Mouse (Mus musculus) embryonic facial prominence, embryonic 13.5 days (tissue): ENCODE data around the gene Eml4. TPM values are rescaled to one million over a fixed set of nuclear protein-coding genes. Genes with fewer than 3 reads are reported as not detected.

Experiments used
- ATAC-seq: fragments of 200-750 bp; cut with Nextera tagmentation; 2 replicates; pipeline ENCODE4 v1.8.0; 2017; ENCODE audit warnings: low read depth; ENCODE audit not compliant: insufficient number of reproducible peaks, insufficient read depth, low FRiP score, low TSS enrichment
- H3K27ac ChIP-seq: fragments of 300-500 bp; sonication (generic); 2 replicates; pipeline ENCODE4 v1.5.1; 2015; ENCODE audit warnings: moderate library complexity, mild to moderate bottlenecking, inconsistent platforms
- H3K27me3 ChIP-seq: fragments of 300-500 bp; sonication (generic); 2 replicates; pipeline ENCODE4 v1.6.1; 2015; ENCODE audit warnings: mild to moderate bottlenecking, inconsistent platforms
- H3K36me3 ChIP-seq: fragments of 300-500 bp; sonication (generic); 2 replicates; pipeline ENCODE4 v1.6.1; 2015; ENCODE audit warnings: mild to moderate bottlenecking, inconsistent platforms
- H3K4me1 ChIP-seq: fragments of 300-500 bp; sonication (generic); 2 replicates; pipeline ENCODE4 v1.6.1; 2015; ENCODE audit warnings: inconsistent platforms
- H3K4me2 ChIP-seq: fragments of 300-500 bp; sonication (generic); 2 replicates; pipeline ENCODE4 v1.6.1; 2015; ENCODE audit warnings: moderate library complexity, mild to moderate bottlenecking, inconsistent platforms
- H3K4me3 ChIP-seq: fragments of 300-500 bp; sonication (generic); 2 replicates; pipeline ENCODE4 v1.5.1; 2015; ENCODE audit warnings: mild to moderate bottlenecking, inconsistent platforms
- H3K9ac ChIP-seq: fragments of 300-500 bp; sonication (generic); 2 replicates; pipeline ENCODE4 v1.6.1; 2015; ENCODE audit warnings: mild to moderate bottlenecking, inconsistent platforms
- H3K9me3 ChIP-seq: fragments of 300-500 bp; sonication (generic); 2 replicates; pipeline ENCODE4 v1.6.1; 2016; ENCODE audit warnings: inconsistent platforms
- WGBS: fragments of 180-500 bp; shearing (Covaris S2); methylation state at CpG from one replicate; pipeline ENCODE4 v1.1.7; 2015; ENCODE audit warnings: mixed read lengths; 5-methylcytosine and 5-hydroxymethylcytosine counted together
- polyA plus RNA-seq: library from polyadenylated mRNA; unstranded; fragments of >200 nt; fragmentation: Nextera tagmentation; extraction: Ambion mirVana; gene quantifications from 2 replicates; pipeline ENCODE4 v1.2.1, GENCODE M21; 2015

Eml4 gene
- polyA plus RNA-seq, 1 experiment from 2014 or later = 41.6 TPM

DNA sequence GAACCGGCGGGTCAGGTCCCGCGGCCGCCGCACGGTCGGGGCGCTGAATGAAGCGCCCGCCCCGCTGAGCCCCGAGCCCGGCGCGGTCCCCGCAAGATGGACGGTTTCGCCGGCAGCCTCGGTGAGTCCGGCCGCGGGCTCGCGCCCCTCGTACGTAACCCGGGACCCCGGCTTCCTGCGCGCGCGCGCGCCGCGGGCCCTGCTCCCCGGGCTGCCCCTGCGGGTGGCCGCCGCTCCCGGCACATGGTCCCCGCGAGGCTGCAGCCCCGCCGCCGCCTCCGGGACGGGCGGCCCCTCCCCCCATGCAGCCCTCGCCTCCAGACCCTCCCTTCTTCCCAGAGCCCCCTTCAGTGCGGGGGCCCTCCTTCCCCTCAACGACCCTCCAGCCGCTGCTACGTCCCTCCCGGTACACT lies 394 bp downstream of the Eml4 start:
- no peaks in the 10 kb centered on the region for H3K9me3 ChIP-seq
- H3K9ac ChIP-seq = peak overlapping the region; percentile 95
- peak; percentile 65 for ATAC-seq
- peak overlapping the region; percentile 83 for H3K4me3 ChIP-seq
- H3K4me1 ChIP-seq = peaks cover 31% of the 10 kb centered on the region
- peak overlapping the region; percentile 88 for H3K27ac ChIP-seq
- no peaks in the 10 kb centered on the region for H3K27me3 ChIP-seq
- under 1% methylated on average over 49 of the region's 57 CpGs for WGBS
- peak overlapping the region; percentile 67 for H3K4me2 ChIP-seq
- H3K36me3 ChIP-seq = no peaks in the 10 kb centered on the region

- WGBS = 4% methylated on average over 13 of the region's 13 CpGs
- H3K27me3 ChIP-seq = no peaks in the 10 kb centered on the region
- ATAC-seq = no peak
- no peaks in the 10 kb centered on the region for H3K36me3 ChIP-seq
- peak overlapping the region; percentile 67 for H3K4me2 ChIP-seq
- peak overlapping the region; percentile 95 for H3K9ac ChIP-seq
- H3K4me1 ChIP-seq = peaks cover 31% of the 10 kb centered on the region
- no peaks in the 10 kb centered on the region for H3K9me3 ChIP-seq
- peak overlapping the region; percentile 83 for H3K4me3 ChIP-seq
- H3K27ac ChIP-seq = peak overlapping the region; percentile 88
Measured at GRCm38 (mm10) chr17:83351601-83352413, 1.1 kb downstream of the Eml4 start.

DNA sequence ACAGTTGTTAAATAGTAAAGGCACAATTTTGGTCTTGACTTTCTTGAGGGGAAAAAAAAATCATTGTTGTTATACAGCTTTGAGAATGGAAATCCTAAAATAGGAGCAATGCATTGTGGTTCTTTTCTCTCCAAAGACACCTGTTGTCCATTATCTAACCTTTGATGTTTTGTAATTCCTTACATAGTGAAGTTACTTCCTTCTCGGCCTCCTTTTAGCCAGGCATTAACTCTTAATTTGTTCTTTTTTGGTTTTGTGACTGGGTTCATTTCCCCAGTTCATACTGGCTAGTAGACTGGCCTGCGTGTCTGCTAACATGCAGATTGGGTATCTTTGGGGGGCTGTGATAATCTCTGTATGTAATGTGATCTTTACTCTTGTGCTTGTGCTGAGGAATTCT lies 1.7 kb downstream of the Eml4 start:
- peak overlapping the region; percentile 67 for H3K4me2 ChIP-seq
- ATAC-seq = no peak
- peak overlapping the region; percentile 59; the same call in 1 of the 2 replicates for H3K9ac ChIP-seq
- H3K4me3 ChIP-seq = peak overlapping the region; percentile 83
- no peaks in the 10 kb centered on the region for H3K9me3 ChIP-seq
- no peaks in the 10 kb centered on the region for H3K36me3 ChIP-seq
- 2% methylated on average over 2 of the region's 2 CpGs for WGBS
- no peaks in the 10 kb centered on the region for H3K27me3 ChIP-seq
- peaks cover 31% of the 10 kb centered on the region for H3K4me1 ChIP-seq
- H3K27ac ChIP-seq = peak overlapping the region; percentile 88

DNA sequence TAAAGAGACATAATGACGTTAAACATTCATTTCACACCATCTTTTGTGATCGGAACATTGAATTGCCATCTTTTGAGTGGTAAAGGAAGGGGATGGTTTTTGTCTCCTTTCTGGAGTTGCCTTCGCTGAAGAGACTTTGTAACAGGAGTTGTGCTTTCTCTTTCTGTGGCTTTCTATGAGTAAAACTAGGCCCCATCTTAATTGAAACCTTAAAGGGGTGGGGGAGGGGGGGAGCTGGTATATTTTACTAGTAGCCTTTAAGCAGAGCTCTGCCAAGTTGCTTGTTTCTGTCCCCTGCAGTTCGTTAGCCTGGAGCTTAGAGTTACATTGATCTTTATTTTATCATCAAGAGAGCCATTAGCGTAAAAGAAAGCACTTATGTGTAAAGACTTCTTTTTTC lies 2.3 kb downstream of the Eml4 start:
- 5% methylated on average over 5 of the region's 5 CpGs for WGBS
- 0 out of 2 replicates have a peak overlapping the region, but pooled peaks have one; percentile 59 for H3K9ac ChIP-seq

GRCm38 (mm10) chr17:83353460-83353859 lies 2.7 kb downstream of the Eml4 start:
- no peak overlapping the region for H3K9ac ChIP-seq
- no peak for ATAC-seq
- H3K36me3 ChIP-seq = no peaks in the 10 kb centered on the region
- no peaks in the 10 kb centered on the region for H3K27me3 ChIP-seq
- H3K27ac ChIP-seq = no peak overlapping the region
- H3K9me3 ChIP-seq = no peaks in the 10 kb centered on the region
- H3K4me2 ChIP-seq = peak overlapping the region; percentile 67
- WGBS = 10% methylated on average over 4 of the region's 4 CpGs
- H3K4me1 ChIP-seq = peaks cover 31% of the 10 kb centered on the region
- H3K4me3 ChIP-seq = peak overlapping the region; percentile 83

More for the DNA sequence above, 2.3 kb downstream of the Eml4 start:
- H3K4me2 ChIP-seq = peak overlapping the region; percentile 67
- peaks cover 31% of the 10 kb centered on the region for H3K4me1 ChIP-seq
- H3K9me3 ChIP-seq = no peaks in the 10 kb centered on the region
- no peak for ATAC-seq
- peak overlapping the region; percentile 83 for H3K4me3 ChIP-seq
- no peaks in the 10 kb centered on the region for H3K27me3 ChIP-seq
- H3K27ac ChIP-seq = peak overlapping the region; percentile 88
- H3K36me3 ChIP-seq = no peaks in the 10 kb centered on the region

DNA sequence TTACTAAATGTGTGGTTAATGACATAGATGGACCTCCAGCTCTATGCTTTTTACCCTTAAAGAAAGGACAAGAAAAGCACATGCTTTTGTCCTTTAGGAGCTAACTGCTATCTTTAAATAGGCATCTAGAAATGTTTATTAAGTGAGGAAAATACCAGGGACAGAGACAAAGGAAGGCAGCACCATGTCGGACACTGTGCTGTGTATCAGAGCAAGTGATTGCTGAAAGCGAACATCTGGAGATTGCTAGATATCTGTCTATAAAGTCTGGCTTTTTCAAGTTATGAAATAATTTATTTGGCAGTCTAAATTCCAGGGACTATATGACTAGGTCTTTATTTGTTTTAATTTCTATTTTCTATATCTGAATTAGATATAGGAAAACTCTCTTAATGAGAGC lies 4.8 kb downstream of the Eml4 start:
- Histone ChIP-seq H3K4me2 (no peak overlapping the region), H3K36me3 (no peaks in the 10 kb centered on the region), H3K9me3 (no peaks in the 10 kb centered on the region), H3K27me3 (no peaks in the 10 kb centered on the region), H3K4me1 (peaks cover 27% of the 10 kb centered on the region), H3K4me3 (no peak overlapping the region), H3K9ac (no peak overlapping the region), H3K27ac (no peak overlapping the region)
- WGBS = 78% methylated on average over 2 of the region's 2 CpGs
- ATAC-seq = no peak

DNA sequence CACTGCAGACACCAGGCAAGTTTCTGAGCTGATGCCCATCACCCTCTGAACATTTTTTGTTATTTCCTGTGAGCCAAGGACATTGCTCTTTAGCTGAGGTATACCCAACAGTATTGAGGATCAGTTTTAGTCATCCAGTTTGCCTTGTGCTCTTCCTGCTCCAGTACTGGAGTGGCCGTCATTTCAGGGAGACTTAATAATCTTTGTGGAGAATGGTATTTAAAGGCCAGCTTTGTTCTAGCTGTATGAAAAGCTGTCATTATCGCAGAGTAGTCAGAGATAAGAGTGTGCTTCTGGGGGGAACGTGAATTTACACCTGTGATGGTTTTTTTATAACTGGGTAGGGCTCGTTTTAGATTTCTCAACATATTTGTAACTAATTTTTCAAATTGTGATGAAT lies 9.2 kb downstream of the Eml4 start:
- H3K36me3 ChIP-seq = no peaks in the 10 kb centered on the region
- 83% methylated on average over 4 of the region's 4 CpGs for WGBS
- no peak overlapping the region for H3K27ac ChIP-seq
- no peak overlapping the region for H3K4me2 ChIP-seq
- H3K9me3 ChIP-seq = no peaks in the 10 kb centered on the region
- no peak overlapping the region for H3K9ac ChIP-seq
- no peak for ATAC-seq
- no peak overlapping the region for H3K4me3 ChIP-seq
- peaks cover 26% of the 10 kb centered on the region for H3K4me1 ChIP-seq
- no peaks in the 10 kb centered on the region for H3K27me3 ChIP-seq

DNA sequence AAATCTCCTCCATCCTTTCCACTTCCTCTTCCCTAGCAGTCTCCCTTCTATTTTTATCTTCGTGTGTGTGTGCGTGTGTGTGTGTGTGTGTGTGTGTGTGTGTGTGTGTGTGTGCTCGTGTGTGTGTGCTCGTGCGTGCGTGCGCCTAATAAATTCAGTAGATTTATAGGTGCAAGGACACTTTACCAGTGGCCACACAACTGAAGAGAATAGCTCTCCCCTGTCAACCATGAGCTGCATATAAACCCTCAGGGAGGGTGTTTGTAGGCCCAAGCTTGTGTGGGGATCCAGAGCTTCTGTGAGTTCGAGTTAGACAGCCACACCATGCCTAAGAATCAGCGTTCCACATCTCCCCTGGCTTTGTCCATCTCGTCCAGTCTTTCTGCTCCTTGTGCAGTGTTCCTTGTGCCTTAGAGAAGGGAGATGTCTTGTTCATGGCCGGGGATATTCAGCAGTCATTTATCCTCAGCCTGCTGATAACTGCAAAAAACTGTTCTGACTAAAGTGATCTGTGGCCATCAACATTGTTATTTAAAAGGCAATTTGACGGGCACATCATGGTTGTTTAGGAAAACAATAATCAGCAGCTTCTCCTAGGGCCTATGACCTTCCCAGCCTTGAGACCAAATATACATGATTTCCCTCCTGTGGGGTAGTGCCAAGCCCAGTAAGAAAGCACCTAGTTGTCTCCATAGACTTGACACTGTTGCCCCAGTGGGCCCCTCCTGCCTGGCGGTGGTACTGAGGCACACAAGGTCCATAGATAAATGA lies 10.2 kb downstream of the Eml4 start:
- Histone ChIP-seq H3K4me3 (no peak overlapping the region), H3K4me2 (no peak overlapping the region), H3K9me3 (no peaks in the 10 kb centered on the region), H3K9ac (no peak overlapping the region), H3K27ac (no peak overlapping the region), H3K4me1 (peaks cover 32% of the 10 kb centered on the region), H3K36me3 (no peaks in the 10 kb centered on the region), H3K27me3 (no peaks in the 10 kb centered on the region)
- no peak for ATAC-seq
- WGBS = 91% methylated on average over 13 of the region's 13 CpGs

DNA sequence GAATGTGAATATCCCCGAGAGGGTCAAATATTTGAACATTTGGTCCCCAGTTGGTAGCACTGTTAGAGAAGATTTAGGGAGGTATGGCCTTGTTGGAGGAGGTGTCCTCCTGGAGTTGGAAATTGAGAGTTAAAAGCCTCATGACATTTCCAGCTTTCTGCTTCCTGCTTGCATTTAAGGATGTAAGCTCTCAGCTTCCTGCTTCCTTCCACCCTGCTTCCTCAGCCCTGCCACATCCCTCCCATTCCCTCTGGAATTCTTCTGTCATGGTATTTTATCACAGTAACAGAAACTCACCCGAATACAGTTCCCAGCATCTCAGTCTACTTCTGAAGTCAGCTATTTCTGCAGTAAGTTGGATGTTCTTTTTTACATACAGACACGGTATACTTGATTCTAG lies 12.3 kb downstream of the Eml4 start:
- no peak overlapping the region for H3K27ac ChIP-seq
- H3K4me1 ChIP-seq = peaks cover 40% of the 10 kb centered on the region
- H3K4me3 ChIP-seq = no peak overlapping the region
- H3K36me3 ChIP-seq = no peaks in the 10 kb centered on the region
- WGBS = 59% methylated on average over 3 of the region's 3 CpGs
- no peak for ATAC-seq
- H3K9me3 ChIP-seq = no peaks in the 10 kb centered on the region
- H3K9ac ChIP-seq = no peak overlapping the region
- no peaks in the 10 kb centered on the region for H3K27me3 ChIP-seq
- H3K4me2 ChIP-seq = no peak overlapping the region

DNA sequence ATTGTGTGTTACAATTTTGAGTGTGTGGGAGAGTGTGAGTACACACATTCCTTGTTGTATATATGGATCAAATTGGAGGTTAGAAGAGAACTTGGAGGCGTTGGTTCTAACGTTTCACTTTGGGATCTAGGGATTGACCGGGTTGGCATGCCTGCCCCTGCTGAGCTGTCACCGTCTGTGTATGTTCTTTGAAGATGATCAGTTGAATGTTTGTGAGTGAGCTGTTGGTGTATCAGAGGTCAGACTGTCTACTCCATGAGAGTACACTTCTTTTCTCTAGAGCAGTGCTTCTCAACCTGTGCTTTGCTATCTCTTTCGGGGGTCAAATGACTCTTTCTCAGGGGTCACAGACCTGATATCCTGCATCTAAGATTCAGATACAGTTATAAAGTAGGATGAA lies 13.6 kb downstream of the Eml4 start:
- Histone ChIP-seq H3K4me2 (no peak overlapping the region), H3K27ac (no peak overlapping the region), H3K27me3 (no peaks in the 10 kb centered on the region), H3K9ac (no peak overlapping the region), H3K36me3 (no peaks in the 10 kb centered on the region), H3K4me3 (no peak overlapping the region), H3K9me3 (no peaks in the 10 kb centered on the region), H3K4me1 (peaks cover 40% of the 10 kb centered on the region)
- no peak for ATAC-seq
- WGBS = 77% methylated on average over 5 of the region's 5 CpGs

DNA sequence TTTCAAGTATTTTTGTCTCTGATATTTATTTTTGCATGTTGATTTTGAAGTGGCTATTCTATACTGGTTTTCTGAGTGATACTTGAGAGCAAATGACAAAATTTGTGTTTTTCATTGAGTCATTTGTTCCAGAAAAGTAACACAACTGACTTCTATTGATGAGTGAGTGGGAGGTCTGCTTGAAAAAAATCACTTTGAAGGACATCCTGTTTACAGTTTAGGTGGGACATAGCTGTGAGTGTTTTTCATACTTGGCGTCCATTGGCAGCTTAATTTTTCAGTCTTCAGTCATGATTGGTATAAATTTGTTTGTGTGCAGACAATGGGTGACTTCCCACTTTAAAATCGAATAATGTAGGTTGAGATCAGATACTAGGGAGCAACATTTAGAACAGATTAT lies 14.4 kb downstream of the Eml4 start:
- H3K4me3 ChIP-seq = no peak overlapping the region
- no peak overlapping the region for H3K27ac ChIP-seq
- no peaks in the 10 kb centered on the region for H3K9me3 ChIP-seq
- H3K36me3 ChIP-seq = no peaks in the 10 kb centered on the region
- 69% methylated on average over 2 of the region's 2 CpGs for WGBS
- no peak overlapping the region for H3K4me2 ChIP-seq
- ATAC-seq = no peak
- no peaks in the 10 kb centered on the region for H3K27me3 ChIP-seq
- no peak overlapping the region for H3K9ac ChIP-seq
- peaks cover 40% of the 10 kb centered on the region for H3K4me1 ChIP-seq
